In the genomic region with DNA sequence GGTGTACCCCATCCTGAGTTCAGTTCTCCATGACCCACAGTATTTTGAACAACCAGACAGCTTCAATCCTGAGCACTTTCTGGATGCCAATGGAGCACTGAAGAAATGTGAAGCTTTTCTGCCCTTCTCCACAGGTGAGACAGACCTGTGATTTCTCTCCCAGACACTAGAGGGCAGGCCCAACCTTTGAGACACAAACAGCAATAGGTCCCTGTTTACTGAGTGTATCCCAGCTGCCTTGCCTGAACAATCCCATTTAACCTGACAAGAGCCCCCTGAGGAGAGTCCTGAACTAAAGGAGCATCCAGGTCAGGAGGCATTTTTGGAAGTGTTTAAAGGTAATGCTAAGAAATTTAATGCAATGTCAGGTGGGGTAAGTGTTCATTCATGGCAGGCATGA, we compare ENCODE assay signal across 20 mouse cellular contexts.
DNase-seq lines count a peak whose midpoint lies in the region; ATAC-seq and TF ChIP-seq lines count a peak whose summit lies in the region.
"Had no signal": no experiment of that assay in that cellular context is flagged by ENCODE, and none has a peak within 500 bp of the region (broad histone marks: within the 10 kb centered on the region; RNA-seq: fewer than 3 reads in every experiment).

No protein-coding gene starts in this region.

- H3K4me2 ChIP-seq in intestine, postnatal 0 days (replicated peaks; ENCODE audit: low read depth), result no peak overlapping the region
- no peak overlapping the region for H3K4me2 ChIP-seq in intestine, embryonic 15.5 days (replicated peaks)
- H3K4me2 ChIP-seq: embryonic facial prominence, embryonic 12.5 days; forebrain, embryonic 13.5 days; heart, embryonic 13.5 days; hindbrain, embryonic 13.5 days; limb, embryonic 15.5 days; midbrain, embryonic 11.5 days; stomach, embryonic 15.5 days had no signal

- DNase-seq in layer of hippocampus, adult 2 months (ENCODE audit: low spot score in 2 of 2), result no peak
- no peak for DNase-seq in layer of hippocampus, adult 18-20 months (ENCODE audit: low spot score in 2 of 2)
- peak; percentile 6 to 21 for DNase-seq in urinary bladder, adult 18-20 months (ENCODE audit: low spot score in 2 of 2)
- no peak for DNase-seq in urinary bladder, postnatal 14 days (ENCODE audit: low spot score)
- DNase-seq: adrenal gland, postnatal 14 days; cerebellum, adult 9-11 months; lung, postnatal 4 days; retina, postnatal 1 day had no signal

- no peak overlapping the region for H3K27ac ChIP-seq in intestine, postnatal 0 days (ENCODE audit: low read depth, low read length)
- H3K27ac ChIP-seq in intestine, embryonic 15.5 days, result no peak overlapping the region
- no peak overlapping the region for H3K27ac ChIP-seq in layer of hippocampus, adult 2 months
- H3K27ac ChIP-seq: embryonic facial prominence, embryonic 12.5 days; forebrain, embryonic 13.5 days; heart, embryonic 13.5 days; hindbrain, embryonic 13.5 days; limb, embryonic 15.5 days; stomach, embryonic 15.5 days had no signal

- peak; percentile 54 for TF ChIP-seq CTCF in intestine, postnatal 0 days (IDR thresholded peaks at IDR 0.05; ENCODE audit: low read depth)
- TF ChIP-seq CTCF in layer of hippocampus, adult 2 months (conservative IDR thresholded peaks at IDR 0.05), result peak; percentile 15; the same call in 1 of the 2 replicates

- no peak overlapping the region for H3K9ac ChIP-seq in intestine, postnatal 0 days (ENCODE audit: low read depth, low read length)
- H3K9ac ChIP-seq in intestine, embryonic 15.5 days, result no peak overlapping the region
- H3K9ac ChIP-seq: embryonic facial prominence, embryonic 12.5 days; forebrain, embryonic 13.5 days; heart, embryonic 13.5 days; hindbrain, embryonic 13.5 days; limb, embryonic 15.5 days; stomach, embryonic 15.5 days had no signal

- no peaks in the 10 kb centered on the region for H3K27me3 ChIP-seq in intestine, postnatal 0 days (replicated peaks; ENCODE audit: control insufficient read depth, insufficient read depth, low read length)
- H3K27me3 ChIP-seq in intestine, embryonic 15.5 days (replicated peaks), result no peaks in the 10 kb centered on the region
- H3K27me3 ChIP-seq: embryonic facial prominence, embryonic 12.5 days; forebrain, embryonic 13.5 days; heart, embryonic 13.5 days; hindbrain, embryonic 13.5 days; limb, embryonic 15.5 days; stomach, embryonic 15.5 days had no signal

- H3K9me3 ChIP-seq in intestine, postnatal 0 days (ENCODE audit: control insufficient read depth), result no peaks in the 10 kb centered on the region
- H3K9me3 ChIP-seq in intestine, embryonic 15.5 days, result no peaks in the 10 kb centered on the region
- H3K9me3 ChIP-seq: embryonic facial prominence, embryonic 12.5 days; forebrain, embryonic 13.5 days; heart, embryonic 13.5 days; limb, embryonic 15.5 days; stomach, embryonic 15.5 days had no signal

- no peak overlapping the region for H3K4me3 ChIP-seq in intestine, postnatal 0 days (ENCODE audit: low read depth, low read length)
- no peak overlapping the region for H3K4me3 ChIP-seq in intestine, embryonic 15.5 days (replicated peaks)
- no peak overlapping the region for H3K4me3 ChIP-seq in layer of hippocampus, adult 2 months
- H3K4me3 ChIP-seq: embryonic facial prominence, embryonic 12.5 days; erythroblast, embryonic 14.5 days; forebrain, embryonic 13.5 days; heart, embryonic 13.5 days; hindbrain, embryonic 13.5 days; limb, embryonic 15.5 days; stomach, embryonic 15.5 days had no signal

- ATAC-seq in intestine, postnatal 0 days, result no peak
- no peak for ATAC-seq in intestine, embryonic 15.5 days
- ATAC-seq in activated CD4-positive, CD25-positive, alpha-beta regulatory T cell, adult 4 months, result no peak
- ATAC-seq: forebrain, embryonic 13.5 days; inflammation-experienced regulatory T-cells, adult 6 months had no signal

- H3K36me3 ChIP-seq in intestine, postnatal 0 days (ENCODE audit: control insufficient read depth, insufficient read depth), result no peaks in the 10 kb centered on the region
- H3K36me3 ChIP-seq in intestine, embryonic 15.5 days, result no peaks in the 10 kb centered on the region
- H3K36me3 ChIP-seq: embryonic facial prominence, embryonic 12.5 days; heart, embryonic 13.5 days; hindbrain, embryonic 13.5 days; limb, embryonic 15.5 days; stomach, embryonic 15.5 days had no signal

- no peaks in the 10 kb centered on the region for H3K4me1 ChIP-seq in intestine, postnatal 0 days (replicated peaks; ENCODE audit: control insufficient read depth, insufficient read depth, low read length)
- H3K4me1 ChIP-seq in intestine, embryonic 15.5 days (replicated peaks), result no peaks in the 10 kb centered on the region
- H3K4me1 ChIP-seq: embryonic facial prominence, embryonic 12.5 days; forebrain, embryonic 13.5 days; heart, embryonic 13.5 days; hindbrain, embryonic 13.5 days; limb, embryonic 15.5 days; stomach, embryonic 15.5 days had no signal

Comparison
In these comparisons a context has a peak if more than half of its experiments do, and no peak if none do; other contexts are left out.
1. DNase-seq: peak in urinary bladder, adult 18-20 months (2 of 2); none in layer of hippocampus, adult 2 months (0 of 2), layer of hippocampus, adult 18-20 months (0 of 2) and urinary bladder, postnatal 14 days (single experiment).